Mouse (Mus musculus): ENCODE measurements around the gene Mettl7b. TPM values are rescaled to one million over a fixed set of nuclear protein-coding genes. Genes with fewer than 3 reads are reported as not detected.

Mettl7b gene
- total RNA-seq, 2 experiments from 2014 or later: not detected

DNA sequence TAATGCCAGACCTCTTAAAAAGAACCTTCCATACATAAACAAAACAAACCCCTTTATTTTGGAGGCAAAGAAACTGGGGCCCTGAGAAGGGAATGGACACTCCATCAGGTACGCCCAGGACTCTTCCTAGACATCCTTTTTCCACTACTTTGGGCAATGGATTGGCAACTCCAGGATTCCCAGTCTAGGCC, 38.1 kb downstream of the Mettl7b start, which contains the start of gene Rdh5:
Gene Rdh5 (minus strand): TSS at position 67 of the 191 bp plus-strand sequence.
- H3K4me3 ChIP-seq: peak within 1 kb of the TSS; percentile 85
- TF ChIP-seq CTCF (IDR thresholded peaks at IDR 0.05): no peak
- intact Hi-C loops (cut with DNase I): loop anchor here (2.0 to 10.0 kb wide), 2 partner anchors 24 to 888 kb away; partner anchors contain the start of gene Naca
- no peak for DNase-seq
- H3K27ac ChIP-seq: peak within 1 kb of the TSS; percentile 100

- no peak for TF ChIP-seq CTCF (IDR thresholded peaks at IDR 0.05)
- intact Hi-C loops (cut with DNase I): loop anchor here (2.0 to 10.0 kb wide), 2 partner anchors 25 to 887 kb away; partner anchors contain the start of gene Naca
- no peak for DNase-seq
- Histone ChIP-seq H3K27ac (peak overlapping the region; percentile 100), H3K4me3 (peak overlapping the region; percentile 85)
These were observed 38.6 kb downstream of the Mettl7b start for GRCm38 (mm10) chr10:128921883-128922821.

DNA sequence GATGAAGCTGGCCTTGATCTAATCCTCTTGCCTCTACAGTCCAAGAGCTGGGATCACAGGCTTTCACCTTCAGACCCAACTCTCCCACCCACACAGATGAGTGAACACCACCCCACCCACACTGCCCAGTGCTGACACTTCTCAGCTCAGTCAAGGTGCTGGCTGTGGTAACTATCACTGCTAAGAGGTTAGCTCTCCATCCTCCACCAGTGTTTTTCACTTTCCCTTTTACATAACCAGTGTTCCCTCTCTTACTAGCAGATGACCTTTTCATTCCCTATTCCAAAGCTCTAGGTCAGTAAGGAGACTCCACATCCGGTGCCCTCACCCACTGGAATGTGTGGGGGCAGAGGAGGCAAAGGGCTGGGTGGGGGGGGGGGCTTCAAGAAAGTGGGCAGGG, 39.5 kb downstream of the Mettl7b start:
- intact Hi-C loops (cut with DNase I): loop anchor here (10.0 kb wide), 1 partner anchor 886 kb away; the partner anchor contains the start of gene Naca
- Histone ChIP-seq H3K27ac (peak overlapping the region; percentile 100), H3K4me3 (peak overlapping the region; percentile 85)
- TF ChIP-seq CTCF (IDR thresholded peaks at IDR 0.05): no peak
- no peak for DNase-seq

GRCm38 (mm10) chr10:128920736-128921161, 40.0 kb downstream of the Mettl7b start:
- intact Hi-C loops (cut with DNase I): loop anchor here (10.0 kb wide), 1 partner anchor 886 kb away; the partner anchor contains the start of gene Naca
- peak overlapping the region; percentile 85; the same call in 1 of the 2 replicates for H3K4me3 ChIP-seq
- H3K27ac ChIP-seq: peak overlapping the region; percentile 100
- no peak for DNase-seq
- no peak for TF ChIP-seq CTCF (IDR thresholded peaks at IDR 0.05)

- Histone ChIP-seq H3K4me3 (peak overlapping the region; percentile 11), H3K27ac (peak overlapping the region; percentile 100)
- intact Hi-C loops (cut with DNase I): loop anchor here (10.0 kb wide), 1 partner anchor 885 kb away; the partner anchor contains the start of gene Naca
- TF ChIP-seq CTCF (IDR thresholded peaks at IDR 0.05): no peak
- DNase-seq: no peak
These were observed 40.8 kb downstream of the Mettl7b start for GRCm38 (mm10) chr10:128919966-128920365.

- Histone ChIP-seq H3K4me3 (peak overlapping the region; percentile 11), H3K27ac (peak overlapping the region; percentile 100)
- intact Hi-C loops (cut with DNase I): no loop called here
- DNase-seq: peak; percentile 53
- TF ChIP-seq CTCF (IDR thresholded peaks at IDR 0.05): no peak
These were observed 41.6 kb downstream of the Mettl7b start for GRCm38 (mm10) chr10:128919203-128919631.

- Histone ChIP-seq H3K27ac (peak overlapping the region; percentile 100), H3K4me3 (peak overlapping the region; percentile 20)
- no peak for TF ChIP-seq CTCF (IDR thresholded peaks at IDR 0.05)
- DNase-seq: peak; percentile 89
- intact Hi-C loops (cut with DNase I): no loop called here
These were observed 42.5 kb downstream of the Mettl7b start for GRCm38 (mm10) chr10:128918246-128918645.

DNA sequence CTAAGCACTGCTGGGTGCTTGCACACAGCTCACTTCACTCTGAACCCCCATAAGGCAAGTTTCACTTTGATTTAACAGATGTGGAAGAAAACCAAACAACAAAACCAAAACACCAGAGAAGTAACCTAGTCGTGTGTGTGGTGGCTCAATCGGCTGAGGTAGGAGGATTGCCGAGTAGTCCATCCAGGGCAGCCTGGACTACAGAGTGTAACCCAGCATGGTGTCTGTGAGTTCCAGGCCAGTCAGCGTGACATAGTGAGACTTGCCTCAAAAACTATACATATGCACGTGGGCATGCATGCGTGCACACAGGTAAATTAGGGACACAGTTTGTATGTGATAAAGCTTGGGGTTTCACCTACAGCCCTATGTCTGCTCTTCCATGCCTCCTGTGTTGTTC, 43.4 kb downstream of the Mettl7b start:
- intact Hi-C loops (cut with DNase I): no loop called here
- DNase-seq: no peak
- H3K27ac ChIP-seq: peak overlapping the region; percentile 100
- H3K4me3 ChIP-seq: no peak overlapping the region
- no peak for TF ChIP-seq CTCF (IDR thresholded peaks at IDR 0.05)

DNA sequence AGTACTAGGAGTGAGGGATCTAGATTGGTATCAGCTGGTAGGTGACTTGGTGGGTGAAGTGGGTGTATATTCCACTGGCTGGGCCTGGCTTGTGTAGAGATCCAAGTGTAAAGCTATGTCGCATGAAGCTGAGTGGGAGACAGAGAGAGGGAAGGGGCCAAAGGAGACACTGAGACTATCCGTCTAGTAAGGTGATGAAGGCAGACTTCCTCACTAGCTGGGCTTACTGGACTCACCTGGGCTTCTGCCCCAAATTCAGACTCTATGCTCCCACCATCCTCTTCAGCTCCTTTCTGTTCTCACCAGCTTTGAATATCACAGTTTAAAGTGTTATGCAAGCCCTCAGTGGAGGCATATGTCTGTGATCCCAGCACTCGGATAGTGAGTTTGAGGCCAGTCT, 44.1 kb downstream of the Mettl7b start:
- TF ChIP-seq CTCF (IDR thresholded peaks at IDR 0.05): no peak

DNA sequence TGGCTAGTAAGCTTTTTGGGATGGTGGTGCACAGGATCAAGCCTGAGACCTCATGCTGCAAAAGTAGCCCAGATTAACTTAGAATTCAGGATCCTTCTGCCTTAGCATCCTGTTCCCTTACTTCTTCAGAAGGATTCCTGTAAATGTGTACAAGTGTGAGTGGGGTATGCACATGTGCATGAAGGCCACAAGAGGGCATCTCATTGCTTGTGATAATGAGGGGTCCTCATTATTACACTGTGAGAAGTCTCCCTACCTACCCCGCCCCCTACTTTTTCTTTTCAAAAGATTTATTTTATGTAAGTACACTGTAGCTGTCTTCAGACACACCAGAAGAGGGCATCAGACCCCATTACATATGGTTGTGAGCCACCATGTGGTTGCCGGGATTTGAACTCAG, 45.2 kb downstream of the Mettl7b start:
- Histone ChIP-seq H3K4me3 (no peak overlapping the region), H3K27ac (no peak overlapping the region)
- intact Hi-C loops (cut with DNase I): no loop called here
- TF ChIP-seq CTCF (IDR thresholded peaks at IDR 0.05): peak; percentile 47
- no peak for DNase-seq

More for the DNA sequence above, 44.1 kb downstream of the Mettl7b start:
- no peak for DNase-seq
- intact Hi-C loops (cut with DNase I): no loop called here
- H3K27ac ChIP-seq: no peak overlapping the region
- no peak overlapping the region for H3K4me3 ChIP-seq

DNA sequence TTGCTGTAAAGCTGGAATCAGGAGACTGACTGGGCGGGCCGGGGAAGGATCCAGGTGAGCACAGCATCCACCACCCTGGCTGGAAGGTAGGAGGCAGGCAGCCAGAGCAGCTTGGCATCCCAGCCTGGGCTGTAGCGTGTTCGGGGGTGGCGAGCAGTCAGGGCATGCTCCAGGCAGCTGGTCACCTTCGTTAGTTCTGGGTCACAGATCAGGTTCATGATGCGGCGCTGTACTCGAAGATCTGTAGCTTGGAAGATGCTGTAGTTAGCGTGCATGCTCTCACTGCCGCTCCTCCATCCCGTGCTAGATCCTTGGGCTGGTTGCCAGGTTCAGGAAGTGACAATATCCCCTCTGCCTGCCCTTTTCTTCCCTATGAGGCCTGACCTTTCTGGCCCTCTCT, 47.1 kb downstream of the Mettl7b start:
- DNase-seq: no peak
- Histone ChIP-seq H3K4me3 (no peak overlapping the region), H3K27ac (peak overlapping the region; percentile 48; the same call in 1 of the 2 replicates)
- intact Hi-C loops (cut with DNase I): loop anchor here (5.0 kb wide), 1 partner anchor 34 kb away; no protein-coding TSS in a partner anchor
- TF ChIP-seq CTCF (IDR thresholded peaks at IDR 0.05): no peak

DNA sequence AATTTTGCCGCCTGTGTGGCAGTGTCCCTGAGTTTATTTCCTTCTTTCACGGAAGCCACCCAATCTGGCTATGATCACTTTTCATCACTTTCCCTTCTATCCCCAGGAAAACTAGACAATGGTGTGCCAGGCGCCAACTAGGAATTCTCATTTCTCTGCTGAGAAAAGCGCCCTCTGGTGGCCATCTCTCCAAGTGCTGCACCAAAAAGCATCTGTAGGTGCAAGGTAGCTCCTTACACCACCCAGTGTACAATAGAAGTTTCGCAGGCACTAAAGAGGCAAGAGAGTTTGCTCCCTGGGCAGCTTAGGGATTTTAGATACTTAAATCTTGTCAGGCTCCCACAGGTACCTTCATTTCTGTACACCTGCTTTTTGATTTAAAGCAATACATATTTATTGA, 47.6 kb downstream of the Mettl7b start:
- DNase-seq: peak; percentile 89
- peak overlapping the region; percentile 48 for H3K27ac ChIP-seq
- intact Hi-C loops (cut with DNase I): loop anchor here (5.0 kb wide), 1 partner anchor 34 kb away; no protein-coding TSS in a partner anchor
- H3K4me3 ChIP-seq: no peak overlapping the region; the same call in 1 of the 2 replicates
- no peak; the same call in 1 of the 2 replicates for TF ChIP-seq CTCF (IDR thresholded peaks at IDR 0.05)

GRCm38 (mm10) chr10:128912791-128913190, 48.0 kb downstream of the Mettl7b start:
- TF ChIP-seq CTCF (IDR thresholded peaks at IDR 0.05): no peak
- DNase-seq: no peak
- intact Hi-C loops (cut with DNase I): loop anchor here (5.0 kb wide), 1 partner anchor 35 kb away; no protein-coding TSS in a partner anchor
- Histone ChIP-seq H3K4me3 (no peak overlapping the region; the same call in 1 of the 2 replicates), H3K27ac (peak overlapping the region; percentile 48)
